15 mouse cellular contexts compared by ENCODE assay signal in genomic region chr9:65555621-65556020, GRCm38 (mm10). TPM values are rescaled to one million over a fixed set of nuclear protein-coding genes. Genes with fewer than 3 reads are reported as not detected.
A peak's percentile ranks its signal among the peaks of the same experiment; 100 is the strongest.
DNase-seq lines count a peak whose midpoint lies in the region; ATAC-seq and TF ChIP-seq lines count a peak whose summit lies in the region.
"Had no signal": no experiment of that assay in that cellular context is flagged by ENCODE, and none has a peak within 500 bp of the region (broad histone marks: within the 10 kb centered on the region; RNA-seq: fewer than 3 reads in every experiment).

No protein-coding gene starts in this region.

- H3K36me3 ChIP-seq in heart, embryonic 15.5 days: peaks cover 38% of the 10 kb centered on the region
- H3K36me3 ChIP-seq in heart, adult 2 months (ENCODE audit: control insufficient read depth, insufficient read depth, low read length): no peaks in the 10 kb centered on the region; the same call in 1 of the 2 replicates
- peaks cover 36% of the 10 kb centered on the region for H3K36me3 ChIP-seq in neural tube, embryonic 13.5 days
- H3K36me3 ChIP-seq in limb, embryonic 13.5 days: peaks cover 61% of the 10 kb centered on the region

- no peaks in the 10 kb centered on the region for H3K9me3 ChIP-seq in heart, embryonic 15.5 days (replicated peaks)
- no peaks in the 10 kb centered on the region for H3K9me3 ChIP-seq in neural tube, embryonic 13.5 days
- no peaks in the 10 kb centered on the region for H3K9me3 ChIP-seq in limb, embryonic 13.5 days
- H3K9me3 ChIP-seq: forebrain, embryonic 12.5 days; midbrain, embryonic 12.5 days; neural tube, embryonic 15.5 days had no signal

- no peak overlapping the region for H3K4me3 ChIP-seq in heart, embryonic 15.5 days
- no peak overlapping the region for H3K4me3 ChIP-seq in heart, adult 2 months
- no peak overlapping the region for H3K4me3 ChIP-seq in neural tube, embryonic 13.5 days
- no peak overlapping the region for H3K4me3 ChIP-seq in limb, embryonic 13.5 days
- H3K4me3 ChIP-seq: forebrain, embryonic 12.5 days; midbrain, embryonic 12.5 days; neural tube, embryonic 15.5 days had no signal

- no peaks in the 10 kb centered on the region for H3K27me3 ChIP-seq in heart, embryonic 15.5 days
- no peaks in the 10 kb centered on the region for H3K27me3 ChIP-seq in heart, adult 2 months (ENCODE audit: control insufficient read depth, insufficient read depth, low read length)
- no peaks in the 10 kb centered on the region for H3K27me3 ChIP-seq in neural tube, embryonic 13.5 days
- no peaks in the 10 kb centered on the region for H3K27me3 ChIP-seq in limb, embryonic 13.5 days
- H3K27me3 ChIP-seq: CH12.LX; forebrain, embryonic 12.5 days; midbrain, embryonic 12.5 days; neural tube, embryonic 15.5 days had no signal

- TF ChIP-seq EP300 in heart, adult 2 months (IDR thresholded peaks at IDR 0.05; ENCODE audit: insufficient read depth, low read depth, low read length): no peak

- peak overlapping the region; percentile 38; the same call in 1 of the 2 replicates for H3K27ac ChIP-seq in heart, embryonic 15.5 days
- H3K27ac ChIP-seq in heart, adult 2 months: no peak overlapping the region; the same call in 1 of the 2 replicates
- H3K27ac ChIP-seq in neural tube, embryonic 13.5 days (replicated peaks): 0 out of 2 replicates have a peak overlapping the region, but pooled peaks have one; percentile 28
- peak overlapping the region; percentile 39; the same call in 1 of the 2 replicates for H3K27ac ChIP-seq in limb, embryonic 13.5 days
- H3K27ac ChIP-seq: neural tube, embryonic 15.5 days had no signal

- intact Hi-C loops in heart, adult 2 months (cut with DNase I): no loop called here

- H3K79me2 ChIP-seq in heart, adult 2 months (replicated peaks; ENCODE audit: control insufficient read depth, insufficient read depth, low read length): no peaks in the 10 kb centered on the region

- DNase-seq in heart, adult 2 months: no peak
- no peak for DNase-seq in neural tube, embryonic 10.5 days (ENCODE audit: extremely low spot score, low spot score)
- no peak for DNase-seq in right cerebral cortex, adult 2 months (ENCODE audit: low spot score in 2 of 2)
- no peak for DNase-seq in layer of hippocampus, adult 18-20 months (ENCODE audit: low spot score in 2 of 2)
- DNase-seq: cerebellum, postnatal 10 days; kidney, adult 18-20 months; right cerebral cortex, postnatal 4 days had no signal

- peaks cover 31% of the 10 kb centered on the region for H3K4me1 ChIP-seq in heart, embryonic 15.5 days (replicated peaks)
- peaks cover 15% of the 10 kb centered on the region for H3K4me1 ChIP-seq in heart, adult 2 months (ENCODE audit: control insufficient read depth, insufficient read depth, low read length)
- H3K4me1 ChIP-seq in neural tube, embryonic 13.5 days (replicated peaks): peaks cover 27% of the 10 kb centered on the region
- H3K4me1 ChIP-seq in limb, embryonic 13.5 days: peaks cover 36% of the 10 kb centered on the region

- no peak for TF ChIP-seq POLR2A in heart, adult 2 months (IDR thresholded peaks at IDR 0.05; ENCODE audit: insufficient read depth, low read depth, low read length)

- WGBS in heart, embryonic 15.5 days: 79% methylated on average over 4 of the region's 4 CpGs
- 63% methylated on average over 4 of the region's 4 CpGs for WGBS in heart, adult 2 months
- WGBS in neural tube, embryonic 13.5 days: 84% methylated on average over 4 of the region's 4 CpGs
- WGBS in limb, embryonic 13.5 days: 81% methylated on average over 4 of the region's 4 CpGs

- no peak overlapping the region for H3K4me2 ChIP-seq in heart, embryonic 15.5 days
- no peak overlapping the region for H3K4me2 ChIP-seq in neural tube, embryonic 13.5 days
- no peak overlapping the region for H3K4me2 ChIP-seq in limb, embryonic 13.5 days (replicated peaks)
- H3K4me2 ChIP-seq: forebrain, embryonic 12.5 days; midbrain, embryonic 12.5 days; neural tube, embryonic 15.5 days had no signal

- TF ChIP-seq CTCF in heart, adult 2 months (IDR thresholded peaks at IDR 0.05): no peak

- ATAC-seq in heart, embryonic 15.5 days (replicated peaks; ENCODE audit: insufficient number of reproducible peaks, insufficient read depth, low FRiP score, low read depth): no peak
- ATAC-seq in neural tube, embryonic 13.5 days (ENCODE audit: low read depth): no peak
- no peak for ATAC-seq in limb, embryonic 13.5 days (ENCODE audit: low FRiP score, low read depth)
- ATAC-seq in CD4-positive, CD25-positive, alpha-beta regulatory T cell, adult 4 months: no peak

- H3K9ac ChIP-seq in heart, embryonic 15.5 days: no peak overlapping the region
- H3K9ac ChIP-seq in heart, adult 2 months (ENCODE audit: low read depth, low read length): no peak overlapping the region
- no peak overlapping the region for H3K9ac ChIP-seq in neural tube, embryonic 13.5 days
- no peak overlapping the region for H3K9ac ChIP-seq in limb, embryonic 13.5 days
- H3K9ac ChIP-seq: forebrain, embryonic 12.5 days; midbrain, embryonic 12.5 days; neural tube, embryonic 15.5 days had no signal

RNA-seq across cellular contexts. Expression of gene Plekho2, which starts 24.2 kb away (rescaled TPM):
- 9.8 and 14.8 TPM in 2 replicates for polyA plus RNA-seq in heart, embryonic 15.5 days (2015; fragmentation: Nextera tagmentation; extraction: Ambion mirVana)
- total RNA-seq in heart, adult 2 months (2021): 10 to 100 TPM in 1 of 2 experiments, 1 to 10 TPM in 1; 9.9 to 11.1 TPM
- polyA plus RNA-seq in heart, adult 2 months (2012; rRNA removed): 16.5 and 18.8 TPM in 2 replicates
- polyA plus RNA-seq in neural tube, embryonic 13.5 days (2015; fragmentation: Nextera tagmentation; extraction: Ambion mirVana): 7.6 and 9.5 TPM in 2 replicates
- polyA plus RNA-seq in limb, embryonic 13.5 days (2015; fragmentation: Nextera tagmentation; extraction: Ambion mirVana): 13.9 and 16.2 TPM in 2 replicates
- 10 to 100 TPM in 1 of 2 experiments, 1 to 10 TPM in 1; 7.7 to 11.7 TPM for total RNA-seq in layer of hippocampus, adult 18-20 months (2021)
- 10 to 100 TPM; 53.6 to 81.0 TPM for polyA plus RNA-seq in CD4-positive, CD25-positive, alpha-beta regulatory T cell, adult 4 months (2017; shearing (Covaris generic))

RNA-seq across cellular contexts. Expression of gene Pif1, which starts 31.3 kb away (rescaled TPM):
- polyA plus RNA-seq in heart, embryonic 15.5 days (2015; fragmentation: Nextera tagmentation; extraction: Ambion mirVana): 9.8 and 12.8 TPM in 2 replicates
- total RNA-seq in heart, adult 2 months (2021): not detected
- polyA plus RNA-seq in heart, adult 2 months (2012; rRNA removed): 0.18 and 0.23 TPM in 2 replicates
- polyA plus RNA-seq in neural tube, embryonic 13.5 days (2015; fragmentation: Nextera tagmentation; extraction: Ambion mirVana): 3.1 and 3.2 TPM in 2 replicates
- polyA plus RNA-seq in limb, embryonic 13.5 days (2015; fragmentation: Nextera tagmentation; extraction: Ambion mirVana): 15.1 and 16.0 TPM in 2 replicates
- under 1 TPM in 1 of 2 experiments, not detected in 1; 0.12 TPM for total RNA-seq in layer of hippocampus, adult 18-20 months (2021)
- polyA plus RNA-seq in CD4-positive, CD25-positive, alpha-beta regulatory T cell, adult 4 months (2017; shearing (Covaris generic)): 1 to 10 TPM in 1 of 2 experiments, under 1 TPM in 1; 0.73 to 1.1 TPM

RNA-seq across cellular contexts. Expression of gene Ankdd1a, which starts 35.6 kb away (rescaled TPM):
- not detected in 2 replicates for polyA plus RNA-seq in heart, embryonic 15.5 days (2015; fragmentation: Nextera tagmentation; extraction: Ambion mirVana)
- not detected for total RNA-seq in heart, adult 2 months (2021)
- polyA plus RNA-seq in heart, adult 2 months (2012; rRNA removed): not detected in 2 replicates
- polyA plus RNA-seq in neural tube, embryonic 13.5 days (2015; fragmentation: Nextera tagmentation; extraction: Ambion mirVana): 0.59 and 0.60 TPM in 2 replicates
- not detected in 2 replicates for polyA plus RNA-seq in limb, embryonic 13.5 days (2015; fragmentation: Nextera tagmentation; extraction: Ambion mirVana)
- total RNA-seq in layer of hippocampus, adult 18-20 months (2021): 1 to 10 TPM; 3.6 to 3.7 TPM
- polyA plus RNA-seq in CD4-positive, CD25-positive, alpha-beta regulatory T cell, adult 4 months (2017; shearing (Covaris generic)): under 1 TPM in 1 of 2 experiments, not detected in 1; 0.35 TPM
- total RNA-seq: CH12.LX had no signal
